Mouse (Mus musculus): Measurements from ENCODE around the gene Psme2.
A peak's percentile ranks its signal among the peaks of the same experiment; 100 is the strongest.

The Psme2 gene

DNA sequence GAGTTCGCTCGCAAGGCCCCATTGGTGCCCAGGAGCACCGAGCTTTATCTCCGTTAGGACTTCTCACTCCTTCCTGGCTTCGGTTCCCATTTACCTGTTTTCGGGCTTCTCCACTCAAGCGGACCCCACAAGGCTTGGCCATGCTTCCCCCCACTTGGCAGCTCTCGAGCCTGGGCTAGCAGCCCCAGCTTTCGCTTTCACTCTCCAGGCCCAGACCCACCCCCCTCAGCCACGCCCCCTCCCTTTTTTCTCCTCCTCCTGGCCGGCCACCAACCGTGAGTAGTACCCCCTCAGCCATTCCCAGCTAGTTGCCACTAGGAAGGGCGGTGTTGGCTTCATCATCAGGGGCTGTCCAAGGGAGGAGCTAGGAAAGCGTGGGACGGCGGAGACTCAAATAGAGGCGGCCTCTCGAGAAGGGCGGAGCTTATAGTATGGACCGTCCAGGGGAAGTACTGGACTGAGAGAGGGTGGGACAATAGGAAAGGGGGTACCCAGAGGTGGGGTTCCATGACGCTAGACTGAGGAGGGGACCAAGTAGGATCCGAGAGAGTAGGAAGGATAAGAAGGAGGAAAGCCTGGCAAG is at the start of gene Psme2:
Psme2 (minus strand) TSS at position 366 of the 583 bp plus-strand sequence.
- peak; percentile 98 for DNase-seq

DNA sequence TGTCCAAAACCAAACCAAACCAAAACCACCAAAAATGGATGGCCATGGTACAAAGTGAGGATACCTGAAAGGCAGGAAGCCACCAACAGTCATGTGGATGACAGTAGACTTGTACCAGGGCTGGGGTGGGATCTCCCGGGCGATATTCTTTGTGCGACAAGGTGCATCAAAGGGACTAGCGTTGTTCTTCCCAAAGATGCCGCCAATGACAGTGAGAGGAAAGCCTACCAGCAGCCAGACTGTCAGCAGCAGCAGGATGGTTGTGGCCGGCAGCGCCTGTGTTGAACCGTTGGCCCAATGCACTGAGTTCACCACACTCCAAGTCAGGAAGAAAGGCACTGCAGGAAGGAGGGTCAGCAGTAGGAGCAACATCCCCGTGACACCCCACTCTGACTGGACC is 46.9 kb upstream of the Psme2 start, which contains the start of gene Gm49378:
Gm49378 (minus strand) TSS at position 101 of the 400 bp plus-strand sequence.
- DNase-seq: no peak

DNA sequence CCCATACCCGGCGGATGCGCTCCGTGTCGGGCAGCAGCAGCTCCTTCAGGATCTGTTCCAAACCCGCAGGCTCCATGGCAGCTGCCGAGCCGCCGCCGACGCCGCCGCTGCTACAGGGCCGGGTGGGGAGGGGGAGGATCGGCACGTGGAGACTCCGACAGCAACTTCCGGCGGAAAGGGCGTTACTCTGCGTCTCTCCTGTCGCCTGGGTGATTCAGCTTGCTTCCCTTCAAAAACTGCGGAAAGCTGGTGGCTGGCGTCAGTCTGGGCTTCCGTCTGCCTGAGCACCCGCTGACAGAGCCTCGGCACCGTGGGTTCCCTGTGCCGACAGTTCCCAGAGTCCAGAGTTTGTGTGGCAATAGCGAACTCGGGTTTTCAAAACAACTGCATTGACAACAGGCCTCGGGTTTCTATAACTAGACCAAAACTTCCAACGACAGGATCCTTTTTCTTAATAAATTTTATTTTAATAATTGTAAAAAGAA is 44.7 kb upstream of the Psme2 start, which contains the start of gene Ipo4:
Ipo4 (minus strand) TSS at position 435 of the 485 bp plus-strand sequence.
- peak; percentile 92 for DNase-seq

DNA sequence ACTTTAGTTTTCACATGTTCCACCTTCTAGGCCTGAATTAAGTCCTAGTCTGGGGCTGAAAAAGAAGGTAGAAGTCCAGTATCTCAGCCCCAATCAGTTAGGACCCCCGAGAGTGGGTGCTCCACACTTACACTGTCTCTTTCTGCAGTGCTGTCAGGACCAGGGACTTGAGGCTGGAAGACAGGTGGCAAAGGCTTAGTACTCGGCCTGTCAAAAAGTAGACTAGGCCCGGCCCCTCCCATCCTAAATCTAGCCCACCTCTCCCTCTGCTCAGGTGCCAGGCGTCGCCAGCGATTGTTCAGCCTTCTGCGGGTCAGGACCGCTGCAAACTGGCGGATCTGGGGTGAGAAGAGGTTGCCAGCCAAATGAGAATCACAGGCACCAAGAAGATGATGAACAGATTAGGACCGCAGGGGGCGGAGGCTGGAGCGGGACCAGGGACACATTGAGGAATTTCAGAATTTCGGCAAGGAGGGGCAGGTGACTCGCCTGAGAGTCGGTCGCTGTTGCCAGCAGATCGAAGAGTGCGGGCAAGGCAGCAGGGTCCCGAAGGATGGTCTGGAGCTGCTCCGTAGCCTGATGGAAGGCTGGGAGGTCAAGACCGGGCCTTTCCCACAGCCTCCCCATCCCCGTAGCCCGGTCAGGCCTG is 44.1 kb upstream of the Psme2 start:
- DNase-seq: no peak

DNA sequence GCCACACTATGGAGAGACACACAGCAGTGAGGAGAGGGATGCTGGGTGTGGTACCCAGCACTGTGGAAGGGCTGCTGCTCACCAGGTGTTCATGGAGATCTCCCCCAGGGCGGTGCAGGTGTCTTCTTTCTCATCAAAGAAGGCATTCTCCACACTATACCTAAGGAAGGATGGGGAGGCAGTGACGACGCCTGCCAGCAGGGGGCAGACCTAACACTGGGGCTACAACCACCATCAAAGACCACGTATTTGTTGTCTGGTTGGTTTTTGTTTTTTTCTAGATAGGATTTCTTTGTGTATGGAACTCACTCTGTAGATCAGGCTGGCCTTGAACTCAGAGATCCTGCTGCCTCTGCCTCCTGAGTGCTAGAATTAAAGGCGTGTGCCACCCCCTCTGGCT is 38.4 kb upstream of the Psme2 start:
- DNase-seq: no peak

DNA sequence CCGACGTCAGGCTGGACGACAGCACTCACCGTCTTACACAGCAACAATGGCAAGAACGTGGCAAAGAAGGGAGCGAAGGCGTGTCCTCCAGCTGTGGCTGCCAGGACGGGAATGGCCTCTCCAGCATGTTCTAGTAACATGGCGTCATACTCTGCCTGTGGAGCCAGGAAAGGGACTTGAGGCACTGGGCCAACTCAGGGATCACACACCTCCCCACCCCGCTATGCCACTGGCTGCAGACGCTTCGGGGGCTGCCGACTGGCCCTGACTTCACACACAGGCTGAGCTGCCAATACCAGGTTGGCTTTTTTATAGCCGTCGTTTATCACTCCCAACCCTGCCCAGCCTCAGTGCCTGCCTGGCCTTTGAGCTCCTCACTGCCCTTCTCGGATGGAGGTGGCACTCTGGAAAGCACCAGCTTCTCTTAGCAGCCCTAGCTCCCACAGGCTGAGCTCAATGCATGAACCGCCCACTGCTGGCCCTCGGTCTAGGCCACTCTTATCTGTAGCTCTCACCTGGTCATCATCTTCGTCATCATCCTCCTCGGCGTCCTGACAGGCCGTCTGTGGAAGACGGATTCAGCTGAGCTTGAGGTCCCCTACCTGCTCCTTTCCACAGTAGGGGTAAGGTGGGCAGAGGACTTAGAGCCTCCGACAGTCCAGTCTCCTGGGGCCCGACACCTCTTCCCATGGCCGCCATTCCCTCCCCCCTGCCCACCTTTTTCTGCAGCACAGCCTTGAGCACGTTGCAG is 37.3 kb upstream of the Psme2 start:
- no peak for DNase-seq

DNA sequence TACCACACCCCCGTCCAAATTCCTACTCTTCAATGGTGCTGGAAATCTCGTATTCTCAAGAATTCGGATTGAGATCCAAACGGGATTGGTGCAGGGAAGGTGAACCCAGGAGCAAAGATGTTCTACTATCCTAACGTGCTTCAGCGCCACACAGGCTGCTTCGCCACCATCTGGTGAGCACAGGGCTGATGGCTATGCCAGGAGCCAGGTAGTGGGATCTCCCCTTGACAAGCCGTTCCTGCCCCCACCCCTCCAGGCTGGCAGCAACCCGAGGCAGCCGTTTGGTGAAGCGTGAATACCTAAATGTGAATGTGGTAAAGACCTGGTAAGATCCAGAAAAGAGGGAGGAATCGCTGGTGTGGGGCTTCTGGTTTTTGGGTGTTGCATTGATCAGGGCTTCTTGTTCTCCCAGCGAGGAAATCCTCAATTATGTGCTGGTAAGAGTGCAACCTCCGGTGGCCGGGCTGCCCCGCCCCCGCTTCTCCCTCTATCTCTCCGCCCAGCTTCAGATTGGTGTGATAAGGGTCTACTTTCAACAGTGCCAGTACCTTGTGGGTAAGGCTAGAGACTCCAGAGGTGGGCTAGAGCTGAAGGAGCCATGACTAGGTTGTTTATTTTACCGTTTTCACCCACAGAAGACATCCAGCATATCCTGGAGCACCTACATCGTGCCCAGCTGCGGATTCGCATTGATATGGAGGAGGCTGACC is 27.7 kb upstream of the Psme2 start:
- no peak for DNase-seq

DNA sequence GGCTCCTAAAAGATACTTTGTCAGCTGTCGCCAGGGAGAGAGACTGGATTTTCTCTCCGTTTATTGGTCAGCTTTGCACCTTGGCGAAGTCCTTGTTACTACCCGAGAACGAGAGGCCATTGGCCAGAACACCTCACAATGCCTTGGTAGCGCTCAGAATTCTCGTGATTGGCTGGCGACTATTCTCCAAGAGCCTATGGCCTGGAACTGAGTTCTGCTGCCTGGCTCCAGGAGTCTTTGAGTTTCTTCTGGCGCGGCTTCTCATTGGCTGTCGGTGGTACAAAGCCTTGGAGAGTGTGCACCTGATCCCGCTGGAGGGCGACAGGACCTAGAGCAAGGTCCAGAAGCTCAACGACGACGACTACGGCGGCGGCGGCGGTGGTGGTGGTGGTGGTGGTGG is 26.9 kb upstream of the Psme2 start, which contains the start of gene Rec8:
Rec8 (plus strand) TSS at position 216 of the 400 bp plus-strand sequence.
- DNase-seq: no peak

DNA sequence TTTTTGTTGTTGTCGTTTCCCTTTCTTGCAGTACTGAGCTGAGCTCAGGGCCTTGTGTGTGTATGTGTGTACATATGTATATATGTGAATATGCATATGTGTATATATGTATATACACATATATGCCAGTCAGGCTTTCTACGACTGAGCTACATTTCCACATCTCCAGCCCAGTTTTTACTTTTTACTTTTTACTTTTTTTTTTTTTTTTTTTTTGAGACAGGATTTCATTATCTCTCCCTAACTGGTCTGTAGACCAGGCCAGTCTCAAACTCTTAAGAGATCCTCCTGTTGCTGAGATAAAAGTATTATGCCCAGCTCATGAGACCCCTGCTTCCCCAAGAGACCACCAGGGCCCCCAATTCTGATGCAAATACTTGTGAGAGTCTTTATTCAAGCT is 25.9 kb upstream of the Psme2 start:
- no peak for DNase-seq

DNA sequence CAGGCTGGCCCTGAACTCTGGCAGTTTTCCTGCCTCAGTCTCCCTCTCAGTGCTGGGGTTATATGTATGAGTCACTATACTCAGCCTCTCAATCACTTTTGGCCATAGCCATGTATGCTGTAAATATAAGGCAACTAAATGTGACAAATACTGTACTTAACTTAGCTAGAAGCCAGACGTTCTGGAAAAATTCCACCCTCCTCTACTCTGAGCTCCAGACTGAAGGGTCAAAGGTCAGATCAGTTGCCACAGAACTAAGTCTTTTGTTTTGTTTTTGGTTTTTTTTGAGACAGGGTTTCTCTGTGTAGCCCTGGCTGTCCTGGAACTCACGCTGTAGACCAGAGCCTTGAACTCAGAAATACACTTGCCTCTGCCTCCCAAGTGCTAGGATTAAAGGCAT is 25.0 kb upstream of the Psme2 start:
- DNase-seq: no peak

DNA sequence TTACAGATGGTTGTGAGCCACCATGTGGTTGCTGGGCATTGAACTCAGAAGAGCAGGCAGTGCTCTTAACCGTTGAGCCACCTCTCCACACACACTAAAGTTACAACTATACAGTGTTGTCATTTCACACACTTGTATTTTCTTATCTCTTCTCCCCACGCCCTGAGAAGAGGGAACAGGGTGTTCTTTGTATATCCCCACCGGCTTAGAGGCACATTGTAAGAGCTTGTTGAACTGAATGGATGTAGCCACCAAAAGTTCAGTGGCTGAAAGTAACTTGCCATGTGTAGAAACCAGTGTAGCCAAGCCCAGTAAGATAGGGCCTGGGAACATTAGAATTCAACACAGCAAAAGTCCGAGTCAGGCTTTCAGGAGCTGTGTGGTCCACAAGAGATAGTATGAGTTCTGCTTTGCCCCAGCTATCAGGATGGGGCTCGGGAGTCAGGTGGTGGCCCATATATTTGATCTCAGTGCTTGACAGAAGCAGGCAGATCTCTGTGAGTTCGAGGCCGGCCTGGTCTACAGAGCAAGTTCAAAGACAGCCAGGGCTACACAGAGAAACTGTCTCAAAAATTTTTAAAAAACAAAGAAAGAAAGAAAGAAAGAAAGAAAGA is 23.8 kb upstream of the Psme2 start:
- no peak for DNase-seq

DNA sequence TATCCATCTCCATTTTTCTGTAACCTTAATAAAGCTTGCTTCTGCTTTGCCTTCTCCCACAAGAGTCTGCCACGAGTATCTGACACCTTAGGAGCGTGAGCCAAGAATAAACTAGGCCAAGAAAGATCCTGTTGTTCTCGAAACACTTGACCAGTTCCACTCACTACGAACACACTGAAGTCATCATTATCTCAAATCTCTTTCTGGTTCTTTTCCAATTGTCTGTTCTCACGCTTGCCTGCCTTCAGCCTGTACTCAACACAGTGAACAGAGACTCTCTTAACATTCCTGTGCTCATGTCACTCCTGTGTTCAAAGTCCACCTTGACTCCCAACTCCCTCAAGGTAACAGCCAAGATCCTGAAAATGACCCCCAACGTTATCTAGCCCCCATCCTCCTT is 22.4 kb upstream of the Psme2 start:
- no peak for DNase-seq

DNA sequence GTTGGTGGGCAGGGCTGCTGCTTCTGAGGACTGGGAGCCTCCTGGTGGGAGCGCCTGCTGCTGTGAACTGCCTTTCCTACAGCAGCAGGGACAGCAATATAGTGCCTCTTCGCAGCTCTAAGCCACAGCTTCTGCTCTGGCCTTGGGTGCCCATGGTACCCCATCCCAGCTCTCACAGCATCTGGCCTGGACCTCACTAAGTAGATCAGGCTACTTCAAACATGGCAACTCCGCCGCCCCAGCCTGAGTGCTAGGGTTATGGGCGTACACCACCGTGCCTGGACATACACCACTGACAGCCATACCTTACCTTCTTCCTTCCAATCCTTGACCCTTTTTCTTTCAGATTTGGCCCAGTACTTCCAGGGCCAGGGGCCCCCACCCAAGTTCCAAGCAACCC is 17.4 kb upstream of the Psme2 start:
- DNase-seq: no peak

DNA sequence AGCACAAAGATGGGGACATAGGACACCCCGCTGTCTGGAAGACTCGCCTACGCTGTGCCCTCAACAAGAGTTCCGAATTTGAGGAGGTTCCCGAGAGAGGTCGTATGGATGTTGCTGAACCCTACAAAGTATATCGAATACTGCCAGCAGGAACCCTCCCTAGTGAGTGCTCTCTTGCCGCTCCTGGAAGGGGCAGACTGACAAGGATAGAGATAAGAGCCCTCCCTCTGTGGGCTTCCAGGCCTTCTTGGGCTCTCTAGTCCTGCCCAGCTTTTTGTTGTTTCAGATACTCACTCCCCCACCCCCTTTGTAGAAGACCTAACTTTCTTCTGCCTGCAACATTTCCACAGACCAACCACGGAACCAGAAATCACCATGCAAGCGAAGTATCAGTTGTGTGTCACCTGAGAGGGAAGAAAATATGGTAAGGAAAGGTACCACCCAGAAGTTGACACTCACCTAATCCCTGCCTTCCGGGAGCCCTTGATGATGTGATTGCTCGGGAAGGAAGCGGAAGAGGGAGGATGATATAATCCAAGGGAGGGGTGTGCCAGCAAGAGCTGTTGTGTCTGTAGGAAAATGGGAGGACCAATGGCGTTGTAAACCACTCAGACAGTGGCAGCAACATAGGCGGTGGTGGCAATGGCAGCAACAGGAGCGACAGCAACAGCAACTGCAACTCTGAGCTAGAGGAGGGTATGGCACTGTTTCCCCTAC is 15.0 kb upstream of the Psme2 start:
- no peak for DNase-seq

DNA sequence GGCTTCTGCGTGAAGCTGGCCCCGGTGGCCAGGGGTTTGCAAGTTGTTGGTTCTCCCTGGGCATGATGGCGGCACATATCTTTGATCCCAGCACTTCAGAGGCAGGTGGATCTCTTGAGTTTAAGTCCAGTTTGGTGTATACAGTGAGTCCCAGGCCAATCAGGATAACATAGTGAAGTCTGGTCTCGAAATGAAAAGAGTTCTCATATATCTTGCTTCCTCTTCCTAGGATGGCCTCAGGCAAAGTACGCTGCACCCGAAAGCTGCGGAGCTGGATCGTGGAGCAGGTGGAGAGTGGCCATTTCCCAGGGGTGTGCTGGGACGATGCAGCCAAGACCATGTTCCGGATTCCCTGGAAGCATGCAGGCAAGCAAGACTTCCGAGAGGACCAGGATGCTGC is 13.9 kb upstream of the Psme2 start:
- DNase-seq: no peak

DNA sequence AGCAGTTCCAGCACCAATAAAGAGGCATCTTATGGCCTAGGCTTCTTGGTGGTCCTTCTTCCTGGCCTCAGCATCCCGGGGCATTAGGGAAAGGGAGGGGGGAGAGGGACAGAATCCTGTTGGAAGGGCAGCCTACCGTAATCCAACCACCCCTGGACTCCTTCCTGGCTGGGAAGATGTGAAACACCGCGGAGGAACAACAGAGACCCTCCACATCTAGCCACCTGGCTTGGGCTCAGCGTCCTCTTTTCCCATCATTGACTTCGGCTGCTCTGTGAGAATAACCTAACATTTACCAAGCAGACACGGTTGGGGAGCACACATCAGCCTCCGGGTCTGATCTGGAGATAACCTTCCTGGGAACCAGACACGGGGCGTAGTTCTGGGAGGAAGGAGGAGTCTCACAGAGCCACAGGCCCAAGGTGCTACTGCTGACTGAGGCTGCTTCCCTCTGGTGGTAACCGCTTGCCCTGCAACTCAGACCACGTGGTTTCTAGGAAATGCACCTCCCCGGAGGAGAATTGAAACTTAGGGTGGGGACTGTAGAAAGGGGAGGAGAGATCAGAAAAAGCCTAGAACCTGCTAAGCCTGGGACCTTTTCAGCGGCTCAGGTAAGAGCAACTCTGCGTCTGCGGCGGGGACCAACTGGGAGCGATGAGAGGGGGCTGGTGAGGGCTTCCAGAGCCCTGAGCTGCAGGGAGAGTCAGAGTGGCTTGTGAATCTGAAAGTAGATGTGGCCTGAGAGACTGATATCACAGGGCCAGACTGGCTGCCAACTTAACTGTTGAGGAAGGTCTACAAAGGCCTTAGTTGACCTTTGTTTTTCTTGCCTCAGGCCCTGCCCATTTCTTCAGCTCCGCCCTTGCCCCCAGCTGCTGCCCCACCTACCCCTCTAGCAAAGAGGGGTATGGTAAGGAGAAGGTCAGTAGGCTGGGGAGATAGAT is 13.0 kb upstream of the Psme2 start:
- DNase-seq: peak; percentile 91

DNA sequence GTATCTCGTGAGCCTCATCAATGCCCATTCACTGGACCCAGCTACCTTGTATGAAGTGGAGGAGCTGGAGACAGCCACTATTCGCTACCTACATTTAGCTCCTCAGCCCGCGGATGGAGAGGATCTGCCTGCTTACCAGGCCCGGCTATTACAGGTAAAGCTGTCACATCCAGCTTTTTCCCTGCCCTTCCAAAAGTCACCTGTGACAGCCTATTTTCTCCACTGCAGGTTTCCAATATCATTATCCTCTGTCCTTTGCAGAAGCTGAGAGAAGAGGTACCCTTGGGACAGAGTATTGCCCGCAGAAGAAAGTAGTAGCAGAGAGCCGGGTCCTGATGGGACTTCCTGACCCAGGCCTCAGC is 12.3 kb upstream of the Psme2 start, which contains the start of gene Irf9:
Irf9 (plus strand) TSS at position 301 of the 362 bp plus-strand sequence.
- DNase-seq: no peak

DNA sequence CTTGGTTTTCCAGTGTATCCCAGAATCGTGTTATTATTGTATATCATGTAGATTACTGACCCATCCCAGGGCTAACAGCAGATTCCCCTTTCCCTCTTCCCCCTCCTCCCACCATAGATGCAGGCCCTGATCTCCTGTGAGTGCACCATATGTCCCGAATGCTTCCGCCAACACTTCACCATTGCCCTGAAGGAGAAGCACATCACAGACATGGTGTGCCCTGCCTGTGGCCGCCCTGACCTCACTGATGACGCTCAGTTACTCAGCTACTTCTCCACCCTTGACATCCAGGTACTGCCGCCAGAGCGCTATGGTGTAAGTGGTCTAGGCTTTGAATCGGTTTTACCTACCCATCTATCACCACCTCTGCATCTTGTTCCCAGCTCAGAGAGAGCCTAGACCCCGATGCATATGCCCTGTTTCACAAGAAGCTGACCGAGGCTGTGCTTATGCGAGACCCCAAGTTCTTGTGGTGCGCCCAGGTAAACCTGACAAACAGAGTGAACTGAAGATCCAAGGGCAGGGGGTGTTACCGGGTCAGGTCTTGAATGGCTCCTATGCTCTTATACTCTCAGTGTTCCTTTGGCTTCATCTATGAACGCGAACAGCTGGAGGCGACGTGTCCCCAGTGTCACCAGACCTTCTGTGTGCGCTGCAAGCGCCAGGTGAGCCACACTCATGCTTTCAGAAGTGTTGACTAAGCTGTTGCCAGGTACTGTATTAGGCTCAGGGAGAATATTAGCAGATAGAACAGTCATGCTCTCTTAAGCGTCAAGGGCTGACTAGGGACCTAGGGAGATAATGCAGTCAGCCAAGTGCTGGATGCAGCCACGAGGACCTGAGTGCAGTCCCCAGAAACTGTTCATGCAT is 7.8 kb upstream of the Psme2 start:
- no peak for DNase-seq

DNA sequence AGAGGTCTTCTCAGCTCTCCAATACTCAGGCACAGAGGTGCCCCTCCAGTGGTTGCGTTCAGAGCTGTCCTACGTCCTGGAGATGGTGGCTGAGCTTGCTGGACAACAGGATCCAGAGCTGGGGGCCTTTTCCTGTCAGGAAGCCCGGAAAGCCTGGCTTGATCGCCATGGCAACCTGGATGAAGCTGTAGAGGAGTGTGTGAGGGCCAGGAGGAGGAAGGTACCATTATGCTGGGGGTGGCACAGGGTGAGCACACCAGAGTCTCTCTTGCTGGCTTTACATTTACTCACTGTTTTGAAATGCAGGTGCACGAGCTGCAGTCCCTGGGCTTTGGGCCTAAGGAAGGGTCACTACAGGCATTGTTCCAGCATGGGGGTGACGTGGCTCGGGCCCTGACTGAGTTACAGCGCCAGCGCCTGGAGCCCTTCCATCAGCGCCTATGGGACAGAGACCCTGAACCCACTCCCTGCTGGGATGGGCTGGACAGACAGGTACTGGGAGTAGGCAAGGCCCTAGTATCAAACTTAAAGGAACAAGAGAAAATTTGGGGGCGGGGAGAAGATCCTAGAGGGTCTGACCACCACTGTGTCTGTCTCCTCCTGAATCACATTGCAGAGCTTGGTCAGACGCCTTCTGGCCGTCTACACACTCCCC is 5.2 kb upstream of the Psme2 start:
- DNase-seq: peak; percentile 53
